Mouse (Mus musculus) R1 (cell line): Measurements from ENCODE around the gene Fmnl2.

ENCODE experiments used
- DNase-seq: peaks from one replicate; pipeline ENCODE4 v3.0.0-alpha.2; 2018; ENCODE audit warnings: low read depth, low spot score

Gene Fmnl2

DNA sequence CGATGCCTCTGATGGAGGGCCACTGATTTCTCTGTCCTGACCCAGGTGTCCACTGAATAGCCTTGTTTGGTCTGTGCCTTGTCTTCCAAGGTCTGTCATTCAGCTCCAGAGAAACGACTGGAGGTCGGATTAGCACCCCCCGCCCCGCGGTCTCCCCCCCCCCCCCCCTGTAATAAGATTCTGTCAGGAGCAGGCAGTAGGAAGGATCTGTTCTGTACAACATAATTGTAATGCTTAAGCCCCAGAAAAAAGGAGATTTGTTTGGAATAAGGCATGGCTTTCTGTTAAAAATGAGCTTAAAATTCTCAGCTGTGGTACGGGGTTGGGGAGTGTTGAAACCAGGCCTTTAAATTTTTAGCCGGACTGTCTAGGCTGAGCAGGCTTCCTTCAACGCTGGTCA is 181.1 kb downstream of the Fmnl2 start:
- DNase-seq: no peak

DNA sequence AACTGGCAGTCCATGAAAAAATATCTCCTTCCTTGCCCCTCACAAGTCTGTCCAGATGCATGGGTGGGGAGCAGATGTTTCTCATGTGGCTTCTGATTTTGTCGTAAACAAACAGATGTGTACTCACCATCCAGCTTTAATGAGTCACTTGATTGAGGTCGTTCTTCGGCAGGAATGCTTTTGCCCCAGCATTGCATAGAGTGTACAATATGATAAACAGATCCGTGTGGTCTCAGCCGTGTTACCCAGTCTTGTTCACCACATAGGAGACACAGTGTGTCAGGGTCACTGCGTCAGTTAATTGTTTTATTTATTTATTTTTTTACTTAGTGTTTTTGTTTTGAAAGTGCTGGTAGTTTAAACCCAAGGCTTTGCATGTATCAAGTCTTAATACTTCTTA is 189.4 kb downstream of the Fmnl2 start:
- DNase-seq: no peak

DNA sequence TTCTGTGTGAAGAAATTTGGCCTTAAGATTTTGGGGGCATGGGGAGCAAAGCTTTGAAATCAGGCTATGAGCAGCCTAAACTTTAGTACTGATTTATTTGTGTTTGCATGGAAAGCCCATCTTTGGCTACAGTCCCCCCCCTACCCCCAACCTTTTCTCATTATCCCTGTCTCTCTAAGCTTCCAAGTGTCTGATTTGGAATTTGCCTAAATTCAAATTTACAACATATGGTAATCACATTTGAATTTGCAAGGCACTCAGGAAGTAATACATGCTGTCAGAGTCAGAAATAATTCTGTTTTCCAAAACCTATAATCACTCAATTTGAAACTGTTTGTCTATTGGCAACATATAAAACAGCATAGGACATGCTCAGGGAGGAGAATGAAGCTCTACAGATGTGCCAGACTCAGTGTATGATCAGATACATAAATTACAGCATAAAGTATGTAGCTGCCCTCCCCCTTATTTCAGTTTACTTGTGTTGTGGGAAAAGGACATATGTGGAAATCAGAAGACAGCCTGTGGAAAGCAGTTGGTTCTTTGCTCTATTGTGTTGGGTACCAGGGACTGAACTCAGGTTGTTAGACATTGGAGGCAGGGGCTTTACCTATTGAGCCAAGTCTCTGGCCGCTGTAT is 190.2 kb downstream of the Fmnl2 start:
- DNase-seq: no peak

DNA sequence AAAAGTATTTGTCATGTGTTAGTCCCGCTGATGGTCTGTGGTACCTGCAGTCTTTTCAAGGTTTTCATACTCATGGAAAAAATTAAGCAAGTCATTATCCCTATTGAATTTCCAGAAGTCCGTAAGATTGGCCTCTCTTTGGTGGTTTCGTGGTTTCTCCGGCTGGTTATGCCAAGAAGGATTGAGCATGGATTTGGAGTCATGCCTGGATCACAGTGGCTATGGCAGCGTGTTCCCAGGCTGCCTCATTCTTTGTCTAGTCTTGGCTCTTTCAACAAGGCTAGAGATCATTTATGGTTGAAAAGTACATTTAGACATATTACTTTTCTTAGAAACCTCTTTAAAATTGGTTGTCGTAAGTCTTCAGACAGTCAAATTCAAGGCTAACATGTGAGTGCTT is 192.7 kb downstream of the Fmnl2 start:
- DNase-seq: no peak

DNA sequence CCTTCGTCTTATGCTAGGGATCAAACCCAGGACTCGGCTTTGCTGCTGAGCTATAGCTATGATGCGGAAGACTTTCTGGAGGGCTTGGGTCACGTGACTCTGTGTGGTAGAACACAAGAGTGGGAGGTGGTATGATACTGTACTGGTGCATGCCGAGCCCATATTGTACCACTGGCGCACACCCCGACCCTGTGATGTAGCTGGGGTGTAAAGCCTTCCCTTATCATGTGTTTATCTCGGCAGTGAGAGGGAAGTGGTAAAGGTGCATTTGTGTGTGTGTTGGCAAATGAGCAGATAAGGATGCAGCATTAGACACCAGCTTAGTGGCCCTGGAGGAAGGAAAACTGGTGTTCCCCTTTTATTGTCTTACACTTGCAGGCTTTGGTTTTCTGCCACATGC is 193.8 kb downstream of the Fmnl2 start:
- DNase-seq: no peak

DNA sequence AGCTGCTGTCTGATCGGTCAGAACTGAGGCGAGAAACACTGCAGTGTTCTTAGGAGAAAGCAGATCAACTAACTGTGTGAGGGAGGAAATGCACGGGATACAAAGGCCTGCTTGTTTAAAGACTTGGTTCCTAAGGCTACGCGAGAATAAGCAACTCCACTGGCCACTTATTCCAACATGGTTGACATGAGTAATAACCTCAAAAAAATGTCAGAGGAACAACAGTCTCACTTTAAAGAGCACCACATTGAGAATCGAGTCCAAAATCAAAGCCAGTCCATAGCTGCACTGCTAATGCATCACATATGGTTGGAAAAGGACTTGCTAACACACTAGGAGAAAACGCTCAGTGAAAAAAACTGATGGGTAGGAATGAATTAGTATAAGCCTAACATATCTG is 196.1 kb downstream of the Fmnl2 start:
- DNase-seq: no peak

DNA sequence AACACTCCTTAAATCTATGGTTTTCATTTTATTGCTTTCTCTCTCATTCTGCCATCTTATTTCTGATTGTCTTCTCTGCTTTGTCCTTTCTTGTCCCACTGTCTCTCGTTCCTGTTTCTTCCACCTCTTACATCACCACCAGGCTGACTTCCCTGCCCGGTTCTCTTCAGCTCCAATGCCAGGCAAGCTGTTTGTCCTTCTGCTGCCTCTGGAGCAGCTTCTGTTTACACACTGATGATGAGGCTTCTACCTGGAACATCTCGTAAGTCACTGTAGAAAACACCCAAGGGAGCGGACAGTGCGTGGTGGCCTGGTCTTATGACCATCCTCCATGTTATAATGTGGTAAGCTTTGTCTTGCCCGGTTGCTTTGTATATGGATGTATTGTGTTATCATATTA is 198.9 kb downstream of the Fmnl2 start:
- DNase-seq: no peak

DNA sequence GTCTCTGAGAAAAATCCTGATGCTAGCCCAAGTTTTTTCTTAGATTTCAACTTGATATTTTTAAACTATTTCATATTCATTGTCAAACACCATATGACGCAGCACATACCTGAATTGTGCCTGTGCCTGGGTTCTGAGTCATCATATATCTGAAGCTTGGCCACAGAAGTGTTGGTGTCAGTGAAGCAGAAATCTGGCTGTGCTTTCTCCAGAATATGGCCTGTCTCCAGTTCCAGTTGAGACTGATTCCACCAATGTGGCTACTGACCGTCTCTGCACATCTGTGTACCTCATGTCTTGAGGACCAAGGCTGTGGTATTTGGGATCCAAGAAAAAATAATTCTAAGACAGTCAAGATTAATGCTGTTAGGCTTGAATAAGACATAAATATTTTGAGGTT is 199.6 kb downstream of the Fmnl2 start:
- DNase-seq: no peak

DNA sequence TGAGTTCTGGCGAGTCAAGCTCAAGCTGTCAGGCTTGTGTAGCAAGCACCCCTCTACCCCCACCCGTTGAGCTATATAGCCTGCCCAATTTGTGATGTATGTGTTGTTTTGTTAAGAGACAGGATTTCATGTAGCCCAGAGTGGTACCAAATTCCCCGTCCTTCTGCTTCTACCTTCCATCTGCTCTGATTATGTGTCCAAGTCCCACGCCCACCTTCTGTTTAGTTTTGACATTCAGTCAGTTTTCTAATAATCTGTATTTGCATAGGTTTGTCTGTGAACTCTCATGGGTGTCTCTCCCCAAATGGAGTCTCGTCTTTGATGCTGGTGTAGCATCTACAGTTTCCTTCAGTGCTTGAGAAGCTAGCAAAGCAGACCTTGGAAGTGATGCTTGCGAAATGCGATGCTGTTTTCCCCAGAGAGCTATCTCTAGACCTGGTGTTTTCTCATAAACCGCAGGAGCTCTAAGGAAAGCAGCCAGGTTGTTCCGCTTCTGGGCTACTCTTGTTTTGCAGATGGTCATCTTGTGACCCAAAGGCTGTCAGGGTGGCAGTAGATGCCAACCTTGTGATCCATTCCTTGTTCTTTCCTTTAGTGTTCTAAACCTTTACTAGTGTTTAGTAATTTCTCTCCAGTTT is 203.8 kb downstream of the Fmnl2 start:
- no peak for DNase-seq

DNA sequence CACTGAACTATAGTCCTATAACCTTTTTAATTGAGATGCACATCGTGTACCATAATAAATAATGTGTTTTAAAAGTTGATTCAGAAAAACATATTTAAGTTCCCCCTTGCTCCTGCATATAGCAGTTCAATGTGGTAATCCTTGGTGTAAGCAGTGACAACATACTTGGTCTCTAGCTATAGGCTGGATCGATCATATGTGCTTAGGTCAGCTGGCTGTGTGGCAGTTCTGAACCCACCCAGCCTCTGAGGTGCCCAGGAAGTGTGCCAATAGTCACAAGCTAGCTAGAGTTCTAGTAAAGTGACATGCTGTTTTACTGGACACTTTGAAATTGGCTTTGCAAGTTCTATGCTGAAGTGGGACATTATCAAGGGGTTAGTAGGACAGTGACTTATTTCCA is 209.3 kb downstream of the Fmnl2 start:
- DNase-seq: no peak

DNA sequence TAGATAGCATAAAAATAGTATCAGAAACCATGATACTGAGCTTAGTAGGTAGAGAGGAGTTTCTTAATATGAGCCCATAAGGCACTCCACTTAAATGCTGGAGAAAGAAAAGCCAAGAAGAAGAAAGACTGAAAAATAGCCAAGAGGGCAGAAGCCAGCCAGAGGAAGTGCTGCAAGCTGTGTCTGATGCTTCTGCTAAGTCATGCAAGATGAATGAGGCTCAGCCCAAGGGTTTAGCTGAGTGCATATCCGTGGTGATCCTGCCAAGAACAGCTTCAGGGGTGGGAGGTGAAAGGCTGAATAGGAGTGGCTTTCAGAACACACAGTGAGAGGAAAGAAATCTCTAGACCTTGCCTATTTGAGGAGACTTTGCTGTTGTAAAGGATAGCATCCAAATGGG is 212.9 kb downstream of the Fmnl2 start:
- peak; percentile 49 for DNase-seq

DNA sequence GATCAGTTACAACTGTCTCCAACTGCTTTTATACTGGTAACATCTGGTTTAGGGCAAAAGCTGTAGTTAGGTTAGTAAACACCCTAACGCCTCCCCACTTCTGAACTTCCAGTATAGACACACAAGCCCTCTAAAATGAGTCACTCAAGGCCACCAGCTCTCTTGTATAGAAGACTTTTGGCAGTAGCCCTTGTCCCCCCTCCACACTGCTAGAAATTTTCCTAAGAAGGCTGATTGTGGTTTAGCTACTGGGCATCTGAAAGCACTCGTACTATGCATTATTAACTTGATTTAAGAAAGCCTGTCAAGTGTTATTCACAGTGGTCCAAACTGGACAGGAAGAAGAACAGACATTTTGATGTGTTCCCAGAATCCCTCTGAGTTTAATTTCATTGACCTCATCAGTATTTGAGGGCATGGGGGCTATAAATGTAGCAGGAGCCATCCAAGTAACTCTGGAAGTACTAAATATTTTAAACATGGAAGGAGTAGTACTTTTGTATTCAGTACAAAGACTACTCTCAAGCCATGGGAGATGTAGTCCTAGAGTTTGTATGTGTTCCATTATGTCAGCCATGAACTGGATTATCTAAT is 222.1 kb downstream of the Fmnl2 start:
- DNase-seq: no peak

DNA sequence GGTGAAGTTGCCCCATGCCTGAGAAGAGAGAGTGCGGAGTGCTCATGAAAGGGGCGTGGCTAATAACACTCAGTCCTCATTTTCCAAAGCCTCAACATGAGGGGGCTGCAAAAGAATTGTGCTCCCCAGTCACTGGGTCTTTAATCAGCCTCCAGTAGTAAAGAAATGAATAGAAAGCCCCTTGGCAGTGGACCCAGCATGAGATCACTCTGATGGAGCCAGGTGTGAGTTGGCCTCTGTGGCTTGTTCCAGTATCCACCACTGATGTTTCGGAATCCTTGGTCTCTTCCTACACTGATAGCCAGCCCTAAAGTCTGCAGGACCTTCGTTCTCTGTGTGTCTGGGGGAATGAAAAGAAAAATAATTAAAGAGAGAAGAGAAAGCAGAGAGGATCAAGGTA is 224.4 kb downstream of the Fmnl2 start:
- DNase-seq: no peak

DNA sequence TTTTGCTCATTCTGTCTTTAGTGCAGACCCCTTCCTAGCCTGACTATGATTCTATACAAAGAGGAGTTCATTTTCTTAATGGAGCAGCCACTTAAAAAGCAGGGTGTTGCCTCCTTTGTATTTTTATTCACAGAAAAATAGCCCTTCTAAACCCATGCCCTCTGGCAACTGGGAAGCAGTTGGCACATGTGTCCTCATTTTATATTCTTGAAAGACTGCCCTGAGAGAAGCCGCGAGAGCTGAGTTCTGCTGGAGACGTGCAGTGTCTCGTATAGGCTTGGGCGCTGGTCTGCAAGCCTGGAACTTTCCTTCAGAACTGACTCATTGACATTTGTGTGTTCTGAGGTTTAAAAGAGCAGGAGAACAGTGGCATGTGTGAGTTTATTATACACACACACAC is 224.8 kb downstream of the Fmnl2 start:
- no peak for DNase-seq

DNA sequence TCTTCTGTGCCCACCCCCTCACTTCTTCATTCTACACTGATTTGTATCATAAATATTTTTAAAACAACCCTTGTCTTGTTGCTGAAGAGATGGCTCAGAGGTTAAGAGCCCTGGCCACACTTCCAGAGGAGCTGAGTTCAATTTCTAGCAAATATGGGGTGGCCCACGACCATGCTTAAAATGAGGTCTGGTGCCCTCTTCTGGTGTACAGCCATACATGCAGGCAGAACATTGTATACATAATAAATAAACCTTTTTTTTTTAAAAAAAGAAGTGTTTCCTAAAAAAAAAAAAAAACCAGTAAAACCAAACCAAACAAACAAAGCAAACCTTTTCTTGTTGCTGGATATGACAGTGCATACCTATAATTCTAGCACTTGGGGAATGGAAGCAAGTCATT is 225.6 kb downstream of the Fmnl2 start:
- DNase-seq: peak; percentile 25

DNA sequence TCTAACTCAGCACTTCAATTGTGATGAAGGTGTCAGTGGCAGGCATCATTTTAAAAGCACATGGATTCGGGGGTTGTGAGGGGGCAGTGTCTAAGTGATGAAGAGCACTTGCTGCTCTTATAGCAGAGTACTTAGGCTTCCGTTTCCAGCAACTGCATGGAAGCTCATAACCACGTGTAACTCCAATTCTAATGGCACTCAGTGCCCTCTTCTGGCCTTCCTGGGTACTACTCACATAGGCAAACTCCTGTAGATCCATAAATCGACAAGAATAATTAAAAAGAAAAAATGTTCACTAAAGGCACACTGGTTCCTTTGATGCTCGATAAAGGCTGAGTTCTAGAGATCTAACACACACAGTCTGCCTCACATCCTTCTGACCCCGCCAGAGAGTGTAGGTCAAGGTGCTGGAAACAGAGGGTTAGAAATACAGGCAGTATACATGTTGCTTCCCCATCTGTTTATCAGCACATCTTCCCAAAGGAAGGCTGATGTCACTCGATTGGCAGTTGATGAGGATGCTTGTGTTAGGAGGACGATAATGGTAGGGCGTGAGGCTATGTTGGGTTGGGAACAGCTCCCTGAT is 228.1 kb downstream of the Fmnl2 start:
- DNase-seq: peak; percentile 75

DNA sequence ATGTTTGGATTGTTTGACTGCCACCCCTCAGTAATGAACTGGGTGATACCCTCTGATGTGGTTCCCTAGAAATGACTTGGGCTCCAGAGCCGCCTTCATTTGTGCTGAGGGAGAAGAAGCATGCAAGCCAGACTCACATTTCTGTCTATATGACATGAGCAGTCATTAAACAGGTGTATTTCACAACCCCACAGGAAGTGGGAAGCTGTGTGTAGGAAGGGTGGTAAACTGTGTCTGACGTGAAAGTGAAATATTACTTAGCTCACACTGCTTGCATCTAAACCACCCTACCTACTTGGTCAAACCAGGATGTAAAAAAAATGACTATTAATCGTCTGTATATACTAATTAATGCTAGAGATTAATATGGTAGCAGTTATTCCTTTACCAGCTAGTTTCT is 231.1 kb downstream of the Fmnl2 start:
- no peak for DNase-seq

DNA sequence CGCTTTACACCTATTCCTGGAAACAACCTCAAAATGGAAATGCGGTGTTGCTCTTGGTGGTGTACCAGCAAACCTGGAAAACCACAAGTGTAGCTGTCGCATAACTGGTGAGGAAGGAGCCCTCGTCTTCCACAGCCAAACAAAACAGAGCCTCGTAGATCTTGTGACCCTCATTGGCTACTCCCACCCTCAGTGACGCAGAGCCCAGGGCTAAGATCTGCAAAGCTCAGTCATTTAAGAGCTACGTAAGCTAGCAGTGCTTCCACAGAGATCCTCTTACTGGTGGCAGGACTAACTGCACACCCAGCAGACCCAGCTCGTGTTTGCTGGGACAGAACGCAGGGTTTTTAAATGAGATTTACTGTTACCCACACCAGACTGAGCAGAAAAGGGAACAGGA is 237.4 kb downstream of the Fmnl2 start:
- no peak for DNase-seq

DNA sequence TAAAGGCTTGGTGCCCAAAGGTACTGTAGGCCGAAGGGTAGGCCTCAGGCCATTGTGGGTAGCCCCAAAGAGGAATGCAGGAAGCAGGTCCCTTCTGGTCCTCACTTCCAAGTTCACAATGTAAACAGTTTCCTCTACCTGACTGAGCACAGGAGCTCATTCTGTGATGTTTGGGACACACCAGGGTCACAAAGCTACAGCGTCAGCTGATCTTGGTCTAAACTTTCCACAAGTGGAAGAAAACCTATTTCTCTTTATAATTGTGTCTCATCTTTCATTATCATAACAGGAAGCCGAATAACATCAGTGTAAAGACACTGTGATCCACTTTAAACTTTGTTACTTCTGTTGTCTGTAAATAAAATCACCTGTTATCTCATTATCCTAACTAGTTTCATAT is 237.8 kb downstream of the Fmnl2 start:
- DNase-seq: no peak

DNA sequence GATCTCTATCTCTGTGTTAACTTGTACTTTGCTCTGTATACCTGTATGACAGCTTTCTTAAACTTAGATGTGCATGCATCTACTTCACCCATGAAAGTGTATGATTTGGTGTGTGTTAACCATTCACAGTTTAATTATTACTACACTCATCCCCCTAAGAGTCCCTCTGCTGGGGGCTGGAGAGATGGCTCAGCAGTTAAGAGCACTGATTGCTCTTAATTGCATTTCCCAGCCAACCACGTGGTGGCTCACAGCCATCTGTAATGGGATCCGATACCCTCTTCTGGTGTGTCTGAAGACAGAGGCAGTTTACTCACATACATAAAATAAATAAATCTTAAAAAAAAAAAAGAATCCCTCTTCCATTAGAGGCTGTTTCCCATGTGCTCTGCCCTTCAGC is 242.4 kb downstream of the Fmnl2 start:
- DNase-seq: no peak

DNA sequence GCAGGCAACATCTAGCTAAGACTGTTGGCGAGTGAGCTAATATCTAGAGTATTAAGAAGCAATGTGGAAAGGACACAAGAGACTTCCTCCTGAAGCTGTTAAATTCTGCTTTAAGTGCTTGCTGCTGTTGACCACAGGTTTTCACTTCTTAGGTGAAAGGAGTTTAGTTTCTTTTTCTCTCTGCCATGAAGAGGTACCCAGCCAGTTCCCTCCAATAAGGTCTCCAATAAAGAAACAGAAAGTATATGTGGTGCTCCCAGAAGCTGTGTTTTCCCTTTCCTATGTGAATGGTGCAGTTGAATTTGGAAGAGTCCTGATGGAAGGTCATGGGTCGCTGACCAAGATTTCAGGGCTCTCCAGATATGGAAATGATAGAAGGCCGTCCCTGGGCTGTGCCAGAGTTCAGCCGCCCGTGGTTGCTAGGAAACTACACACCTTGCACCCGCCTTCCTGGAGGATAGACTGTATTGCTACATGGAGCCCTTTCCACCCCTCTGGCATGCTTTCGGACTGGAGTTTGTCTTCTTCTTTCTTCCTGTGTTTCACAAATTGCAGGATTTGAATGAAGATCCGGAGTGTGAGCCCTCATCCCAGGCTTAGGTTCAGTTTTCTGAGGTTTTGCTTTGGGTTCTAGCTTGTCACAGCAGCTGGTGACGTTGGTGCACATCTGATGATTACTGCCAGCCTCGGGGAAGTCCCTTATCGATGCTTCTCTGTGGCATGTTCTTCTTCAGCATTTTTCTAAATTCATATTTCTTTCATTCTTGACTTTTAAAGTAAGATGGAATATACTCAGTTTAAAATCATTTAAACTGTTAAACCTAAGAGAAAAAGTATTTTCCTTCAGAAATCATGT is 244.5 kb downstream of the Fmnl2 start:
- peak; percentile 18 for DNase-seq

DNA sequence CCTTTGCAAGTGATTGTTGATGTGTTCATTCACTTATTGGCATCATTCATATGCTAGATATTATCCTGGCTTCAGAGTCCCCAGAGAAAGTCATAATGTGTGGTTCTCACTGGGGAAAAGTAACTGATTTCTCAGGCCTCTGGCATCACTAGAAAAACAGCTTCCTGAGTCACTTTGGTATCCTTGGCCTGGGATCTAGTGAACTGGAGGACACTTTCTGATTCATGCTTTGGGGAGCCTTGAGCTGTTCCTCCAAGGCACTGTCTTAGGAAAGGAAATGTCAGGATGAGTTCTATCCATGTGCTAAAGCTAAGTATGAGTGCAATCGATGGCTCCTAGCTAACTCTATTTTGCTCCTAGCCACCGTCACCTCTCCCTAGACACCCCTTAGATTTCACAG is 245.2 kb downstream of the Fmnl2 start:
- DNase-seq: no peak
